Mouse (Mus musculus) lung, postnatal 14 days (tissue): ENCODE measurements around the gene Pdzrn4.

ENCODE experiments used
- DNase-seq: peaks from one replicate; pipeline ENCODE4 v3.0.0; 2021

Pdzrn4 gene

DNA sequence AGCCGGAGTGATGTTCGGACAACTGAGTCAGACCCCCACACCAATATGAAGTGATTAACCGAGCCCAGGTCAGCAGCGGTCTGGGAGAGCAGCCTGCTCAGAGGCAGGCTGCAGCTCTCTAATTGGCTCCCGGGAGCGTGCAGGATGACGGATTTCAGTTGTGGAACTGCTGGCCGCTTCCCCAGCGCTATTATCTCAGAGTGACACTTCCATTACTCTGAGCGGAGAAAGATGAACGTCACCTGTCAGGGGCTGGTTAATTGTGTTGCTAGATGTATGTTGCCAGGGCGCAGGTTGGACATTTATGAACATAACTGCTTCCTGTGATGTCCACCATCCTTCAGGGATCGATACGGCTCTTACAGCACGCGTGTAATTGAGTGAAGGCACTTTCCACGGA, 355.5 kb downstream of the Pdzrn4 start:
- DNase-seq, result no peak

DNA sequence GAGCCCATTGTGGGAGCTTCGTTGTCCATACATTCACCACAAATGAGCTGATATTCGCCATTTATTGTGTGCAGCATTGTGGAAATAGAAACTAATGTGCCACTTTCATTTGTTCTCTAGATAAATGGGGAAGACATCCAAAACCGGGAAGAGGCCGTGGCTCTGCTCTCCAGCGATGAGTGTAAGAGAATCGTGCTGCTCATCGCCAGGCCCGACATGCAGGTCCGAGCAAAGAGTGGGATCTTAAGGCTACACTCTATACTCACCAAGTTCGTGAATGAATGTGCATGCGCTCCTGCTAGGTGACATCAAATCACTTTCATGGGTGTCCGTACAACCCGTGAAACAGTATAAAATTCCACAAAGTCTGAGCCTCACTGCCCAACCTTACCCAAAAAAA, 355.9 kb downstream of the Pdzrn4 start:
- DNase-seq, result no peak

- DNase-seq, result no peak
Measured at GRCm38 (mm10) chr15:92757085-92757903, 360.6 kb downstream of the Pdzrn4 start.

GRCm38 (mm10) chr15:92759001-92759400, 362.3 kb downstream of the Pdzrn4 start:
- DNase-seq, result no peak

GRCm38 (mm10) chr15:92763303-92763702, 366.6 kb downstream of the Pdzrn4 start:
- DNase-seq, result no peak

DNA sequence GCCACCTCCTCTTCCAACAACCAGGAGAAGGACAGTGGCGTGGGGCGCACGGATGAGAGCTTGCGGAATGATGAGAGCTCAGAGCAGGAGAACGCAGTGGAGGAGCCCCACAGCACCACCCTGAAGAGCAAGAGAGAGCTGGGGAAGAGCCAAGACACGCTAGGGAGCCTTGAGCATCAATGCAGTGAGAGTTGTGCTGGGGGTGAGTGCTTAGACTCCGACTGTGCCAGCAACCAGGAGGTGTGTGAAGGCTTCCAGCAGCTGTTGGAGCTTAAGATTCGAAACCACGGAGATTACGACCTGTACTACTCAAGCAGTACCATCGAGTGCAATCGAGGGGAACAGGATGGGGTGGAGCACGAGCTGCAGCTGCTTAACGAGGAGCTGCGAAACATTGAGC, 372.9 kb downstream of the Pdzrn4 start:
- DNase-seq, result no peak

DNA sequence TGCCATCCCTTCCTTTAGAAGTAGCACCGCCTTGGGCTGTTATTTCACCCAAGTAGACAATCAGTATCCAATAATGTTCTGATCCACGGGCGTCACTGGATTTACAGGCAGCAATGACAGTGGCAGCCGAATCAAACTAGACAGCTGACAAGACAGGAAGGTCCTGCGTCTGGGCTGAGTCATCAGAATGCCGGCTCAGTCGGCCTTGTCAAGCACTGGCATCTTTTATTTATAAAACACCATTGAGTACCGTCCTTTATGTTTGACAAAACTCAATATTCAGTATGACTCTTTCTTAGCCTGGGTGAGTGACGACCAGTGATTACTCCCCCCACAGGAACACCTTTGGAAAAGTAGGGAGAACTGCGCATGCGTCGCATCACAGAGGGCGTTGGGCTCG, 391.4 kb downstream of the Pdzrn4 start:
- DNase-seq, result no peak

DNA sequence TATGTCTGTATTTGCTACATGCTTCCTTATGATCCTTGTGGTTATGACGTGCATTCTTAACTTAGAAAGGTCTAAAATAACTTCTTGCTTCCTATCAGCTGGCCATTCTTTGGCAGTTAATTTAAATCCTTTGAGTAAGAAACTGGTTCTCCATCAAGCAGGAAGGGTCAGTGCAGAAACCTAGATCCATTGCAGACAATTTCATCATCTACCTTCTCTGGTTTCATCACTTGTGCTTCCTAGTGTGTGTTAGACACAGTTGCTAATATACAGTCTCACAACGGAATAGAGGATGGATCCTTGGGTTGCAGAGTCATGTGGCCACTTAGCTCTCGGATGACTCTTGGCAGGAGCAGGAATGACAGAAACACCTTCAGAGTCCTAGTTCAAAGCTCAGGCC, 397.6 kb downstream of the Pdzrn4 start:
- no peak for DNase-seq

DNA sequence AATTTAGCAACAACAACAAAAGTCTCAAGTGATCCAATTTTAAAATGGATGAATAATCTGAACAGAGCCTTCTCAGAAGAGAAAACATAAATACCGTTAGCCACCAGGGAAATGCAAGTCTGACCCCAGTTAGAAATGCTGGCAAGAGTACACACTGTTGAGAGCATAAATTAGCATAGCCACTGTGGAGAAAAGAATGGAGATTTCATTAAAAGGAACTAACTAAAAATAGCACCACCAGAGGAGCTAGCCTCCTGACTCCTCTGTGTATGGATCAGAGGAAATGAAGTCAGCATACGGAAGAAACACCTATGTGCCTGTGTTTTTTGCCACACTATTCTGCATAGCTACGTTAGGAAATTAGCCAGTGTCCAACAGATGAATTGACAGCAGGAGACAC, 409.3 kb downstream of the Pdzrn4 start:
- no peak for DNase-seq

- no peak for DNase-seq
Measured at GRCm38 (mm10) chr15:92806352-92806751, 409.7 kb downstream of the Pdzrn4 start.
